In genomic region chr4:125912444-125913049, GRCm38 (mm10) we compare ENCODE assay signal across 8 mouse cellular contexts.
DNase-seq lines count a peak whose midpoint lies in the region; ATAC-seq and TF ChIP-seq lines count a peak whose summit lies in the region.

No protein-coding gene starts in this region.

- no peaks in the 10 kb centered on the region for H3K36me3 ChIP-seq in neural tube, embryonic 15.5 days
- H3K36me3 ChIP-seq in forebrain, embryonic 12.5 days (replicated peaks) = no peaks in the 10 kb centered on the region
- no peaks in the 10 kb centered on the region for H3K36me3 ChIP-seq in midbrain, embryonic 10.5 days
- H3K36me3 ChIP-seq in testis, adult 2 months (ENCODE audit: control insufficient read depth, insufficient read depth, low read length) = no peaks in the 10 kb centered on the region

- H3K27me3 ChIP-seq in neural tube, embryonic 15.5 days (replicated peaks) = peaks cover 23% of the 10 kb centered on the region
- peaks cover 55% of the 10 kb centered on the region for H3K27me3 ChIP-seq in forebrain, embryonic 12.5 days
- H3K27me3 ChIP-seq in midbrain, embryonic 10.5 days (ENCODE audit: low read depth, poor library complexity, severe bottlenecking) = peaks cover 77% of the 10 kb centered on the region
- H3K27me3 ChIP-seq in testis, adult 2 months (ENCODE audit: control insufficient read depth, insufficient read depth, low read length) = no peaks in the 10 kb centered on the region

- H3K4me2 ChIP-seq in neural tube, embryonic 15.5 days = no peak overlapping the region
- H3K4me2 ChIP-seq in forebrain, embryonic 12.5 days = no peak overlapping the region

- intact Hi-C loops in left cerebral cortex, adult 2 months (cut with DNase I) = loop anchor here (2.0 kb wide), 1 partner anchor 426 kb away; no protein-coding TSS in a partner anchor

- H3K27ac ChIP-seq in neural tube, embryonic 15.5 days (replicated peaks) = no peak overlapping the region
- H3K27ac ChIP-seq in forebrain, embryonic 12.5 days = no peak overlapping the region
- no peak overlapping the region for H3K27ac ChIP-seq in left cerebral cortex, adult 2 months
- H3K27ac ChIP-seq in midbrain, embryonic 10.5 days (replicated peaks) = no peak overlapping the region
- no peak overlapping the region for H3K27ac ChIP-seq in testis, adult 2 months (ENCODE audit: control insufficient read depth, insufficient read depth, low read depth, low read length)

- H3K9me3 ChIP-seq in neural tube, embryonic 15.5 days (replicated peaks) = no peaks in the 10 kb centered on the region
- H3K9me3 ChIP-seq in forebrain, embryonic 12.5 days = no peaks in the 10 kb centered on the region
- H3K9me3 ChIP-seq in midbrain, embryonic 10.5 days (replicated peaks) = no peaks in the 10 kb centered on the region

- 12% methylated on average over 8 of the region's 8 CpGs for WGBS in neural tube, embryonic 15.5 days
- 19% methylated on average over 8 of the region's 8 CpGs for WGBS in forebrain, embryonic 12.5 days
- WGBS in midbrain, embryonic 10.5 days = 23% methylated on average over 8 of the region's 8 CpGs

- ATAC-seq in neural tube, embryonic 15.5 days (ENCODE audit: low FRiP score) = no peak; the same call in 1 of the 2 replicates
- peak; percentile 52 for ATAC-seq in forebrain, embryonic 12.5 days (ENCODE audit: low FRiP score)

- no peak for TF ChIP-seq POLR2A in testis, adult 2 months (IDR thresholded peaks at IDR 0.05; ENCODE audit: control insufficient read depth, low read depth, low read length)

- no peak overlapping the region for H3K4me3 ChIP-seq in neural tube, embryonic 15.5 days (replicated peaks)
- no peak overlapping the region for H3K4me3 ChIP-seq in forebrain, embryonic 12.5 days (replicated peaks)
- H3K4me3 ChIP-seq in left cerebral cortex, adult 2 months = no peak overlapping the region
- H3K4me3 ChIP-seq in midbrain, embryonic 10.5 days = no peak overlapping the region
- H3K4me3 ChIP-seq in testis, adult 2 months (ENCODE audit: control insufficient read depth, low read depth, low read length) = 0 out of 2 replicates have a peak overlapping the region, but pooled peaks have one; percentile 4

- peak; percentile 68 for TF ChIP-seq CTCF in left cerebral cortex, adult 2 months (IDR thresholded peaks at IDR 0.05)
- peak; percentile 95 for TF ChIP-seq CTCF in testis, adult 2 months (IDR thresholded peaks at IDR 0.05; ENCODE audit: control insufficient read depth, insufficient read depth, insufficient replicate concordance, low read depth, low read length)

- no peak overlapping the region for H3K9ac ChIP-seq in neural tube, embryonic 15.5 days (replicated peaks)
- H3K9ac ChIP-seq in forebrain, embryonic 12.5 days = no peak overlapping the region

- peaks cover 26% of the 10 kb centered on the region for H3K4me1 ChIP-seq in neural tube, embryonic 15.5 days
- peaks cover 20% of the 10 kb centered on the region for H3K4me1 ChIP-seq in forebrain, embryonic 12.5 days
- peaks cover 42% of the 10 kb centered on the region for H3K4me1 ChIP-seq in midbrain, embryonic 10.5 days
- H3K4me1 ChIP-seq in testis, adult 2 months (ENCODE audit: control insufficient read depth, insufficient read depth, low read length) = peaks cover 5% of the 10 kb centered on the region; the same call in 1 of the 2 replicates

- peak; percentile 83 for DNase-seq in neural tube, embryonic 10.5 days (ENCODE audit: extremely low spot score, low spot score)
- peak; percentile 52 for DNase-seq in c-Kit-negative CD71-positive TER-119-positive erythroid progenitor cells, embryonic 14.5 days (ENCODE audit: low read depth, low spot score)
- peak; percentile 65 for DNase-seq in induced T-regulatory cell, adult 2 months (ENCODE audit: low read depth)
- DNase-seq in left cerebral cortex, adult 2 months (ENCODE audit: extremely low spot score in 1 of 2, low spot score in 2 of 2) = peak; percentile 42 to 50
- DNase-seq in midbrain, embryonic 10.5 days (ENCODE audit: low spot score) = peak; percentile 75
